Mouse (Mus musculus) forebrain, embryonic 16.5 days (tissue): ENCODE results near the gene Egln2. TPM values are rescaled to one million over a fixed set of nuclear protein-coding genes. Genes with fewer than 3 reads are reported as not detected.

Experiments used
- ATAC-seq: fragments of 200-750 bp; cut with Nextera tagmentation; 2 replicates; pipeline ENCODE4 v1.8.0; 2017; ENCODE audit warnings: mild to moderate bottlenecking, moderate library complexity
- H3K27ac ChIP-seq: fragments of 300-500 bp; sonication (generic); 2 replicates; pipeline ENCODE4 v1.5.1; 2014; ENCODE audit warnings: low read length, control low read depth
- H3K27me3 ChIP-seq: fragments of 300-500 bp; sonication (generic); replicated peaks from 2 replicates; pipeline ENCODE4 v1.6.1; 2014; ENCODE audit warnings: low read length; ENCODE audit not compliant: control insufficient read depth, insufficient read depth
- H3K36me3 ChIP-seq: fragments of 300-500 bp; sonication (generic); 2 replicates; pipeline ENCODE4 v1.6.1; 2014; ENCODE audit not compliant: control insufficient read depth, insufficient read depth
- H3K4me1 ChIP-seq: fragments of 300-500 bp; sonication (generic); replicated peaks from 2 replicates; pipeline ENCODE4 v1.6.1; 2014; ENCODE audit warnings: low read length; ENCODE audit not compliant: control insufficient read depth, insufficient read depth
- H3K4me2 ChIP-seq: fragments of 300-500 bp; sonication (generic); 2 replicates; pipeline ENCODE4 v1.6.1; 2014; ENCODE audit warnings: mild to moderate bottlenecking, low read length, control low read depth
- H3K4me3 ChIP-seq: fragments of 300-500 bp; sonication (generic); replicated peaks from 2 replicates; pipeline ENCODE4 v1.5.1; 2014; ENCODE audit warnings: mild to moderate bottlenecking, low read length, control low read depth
- H3K9ac ChIP-seq: fragments of 300-500 bp; sonication (generic); replicated peaks from 2 replicates; pipeline ENCODE4 v1.6.1; 2014; ENCODE audit warnings: low read depth, low read length, control low read depth
- H3K9me3 ChIP-seq: fragments of 300-500 bp; sonication (generic); 2 replicates; pipeline ENCODE4 v1.6.1; 2016; ENCODE audit warnings: low read length; ENCODE audit not compliant: control insufficient read depth
- WGBS: fragments of 180-500 bp; shearing (Covaris S2); extraction: QIAGEN DNeasy Blood & Tissue Kit; methylation state at CpG from one replicate; pipeline ENCODE4 v1.1.7; 2014; 5-methylcytosine and 5-hydroxymethylcytosine counted together
- polyA plus RNA-seq: library from polyadenylated mRNA; unstranded; fragments of >200 nt; fragmentation: Nextera tagmentation; extraction: Ambion mirVana; gene quantifications from 2 replicates; pipeline ENCODE4 v1.2.1, GENCODE M21; 2015

The Egln2 gene
- polyA plus RNA-seq, 1 experiment from 2014 or later, result 100 TPM

GRCm38 (mm10) chr7:27193731-27194130 lies 27.1 kb upstream of the Egln2 start:
- no peaks in the 10 kb centered on the region; the same call in 1 of the 2 replicates for H3K9me3 ChIP-seq
- H3K9ac ChIP-seq, result no peak overlapping the region
- H3K27ac ChIP-seq, result no peak overlapping the region
- peaks cover 22% of the 10 kb centered on the region for H3K4me1 ChIP-seq
- WGBS, result 88% methylated on average over 4 of the region's 4 CpGs
- H3K4me2 ChIP-seq, result peak overlapping the region; percentile 30
- peaks cover 43% of the 10 kb centered on the region for H3K36me3 ChIP-seq
- H3K27me3 ChIP-seq, result no peaks in the 10 kb centered on the region
- H3K4me3 ChIP-seq, result no peak overlapping the region
- ATAC-seq, result no peak

GRCm38 (mm10) chr7:27192434-27192833 lies 25.8 kb upstream of the Egln2 start:
- peaks cover 55% of the 10 kb centered on the region for H3K36me3 ChIP-seq
- WGBS, result 93% methylated on average over 5 of the region's 5 CpGs
- no peak overlapping the region for H3K27ac ChIP-seq
- H3K9me3 ChIP-seq, result no peaks in the 10 kb centered on the region; the same call in 1 of the 2 replicates
- H3K4me1 ChIP-seq, result peaks cover 22% of the 10 kb centered on the region
- ATAC-seq, result no peak
- no peaks in the 10 kb centered on the region for H3K27me3 ChIP-seq
- no peak overlapping the region for H3K9ac ChIP-seq
- no peak overlapping the region for H3K4me2 ChIP-seq
- H3K4me3 ChIP-seq, result no peak overlapping the region

DNA sequence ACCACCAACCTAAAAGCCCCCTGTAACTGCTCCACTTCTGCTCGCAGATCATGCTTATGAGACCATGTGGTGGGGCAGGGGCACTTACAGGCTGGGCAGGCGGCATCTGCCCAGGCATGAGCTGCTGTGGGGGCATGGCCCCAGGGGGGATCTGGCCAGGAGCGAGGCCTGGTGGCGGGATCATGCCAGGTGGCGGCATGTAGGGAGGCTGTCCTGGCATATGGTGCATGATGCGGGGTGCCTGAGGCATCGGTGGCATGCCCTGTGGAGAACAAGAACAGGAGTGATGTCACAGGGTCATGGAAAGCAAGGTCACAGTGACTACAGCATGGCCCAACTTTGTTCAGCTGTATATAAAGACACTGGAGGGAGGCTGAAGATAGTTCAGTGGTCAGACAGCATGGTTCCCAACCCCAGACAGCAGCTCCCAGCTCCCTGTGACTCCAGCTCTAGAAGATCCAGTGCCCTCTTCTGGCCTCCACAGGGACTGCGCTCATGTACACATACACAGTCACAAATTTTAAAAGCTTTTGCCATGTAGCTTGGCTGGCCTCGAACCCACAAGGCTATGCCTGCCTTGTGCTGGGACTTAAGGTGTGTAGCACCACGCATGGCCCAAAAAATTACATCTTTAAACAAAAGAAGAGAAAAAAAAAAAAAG lies 22.8 kb upstream of the Egln2 start:
- H3K4me3 ChIP-seq, result no peak overlapping the region
- no peak for ATAC-seq
- H3K27ac ChIP-seq, result no peak overlapping the region
- H3K9me3 ChIP-seq, result no peaks in the 10 kb centered on the region; the same call in 1 of the 2 replicates
- peaks cover 78% of the 10 kb centered on the region for H3K36me3 ChIP-seq
- H3K27me3 ChIP-seq, result no peaks in the 10 kb centered on the region
- H3K4me1 ChIP-seq, result peaks cover 17% of the 10 kb centered on the region
- WGBS, result 94% methylated on average over 10 of the region's 10 CpGs
- no peak overlapping the region for H3K9ac ChIP-seq
- no peak overlapping the region for H3K4me2 ChIP-seq

DNA sequence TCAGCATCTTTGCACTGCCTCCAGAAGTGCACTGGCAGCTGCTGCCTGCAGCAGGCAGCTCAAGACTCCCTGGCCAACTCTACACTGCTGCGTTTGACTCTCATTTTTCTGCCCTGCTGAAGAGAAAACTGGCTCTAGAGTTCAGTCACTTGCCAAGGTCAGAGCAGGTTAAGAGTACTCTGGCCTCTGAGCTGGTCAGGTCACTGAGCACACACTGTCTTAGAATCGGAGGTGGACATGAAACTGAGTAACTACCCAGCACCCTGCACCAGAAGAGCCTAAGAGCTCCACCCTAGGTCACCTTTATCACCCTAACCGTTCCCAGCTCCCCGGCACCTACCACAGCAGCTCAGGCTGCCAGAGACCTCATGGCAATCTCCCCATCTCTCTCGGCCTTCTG lies 19.4 kb upstream of the Egln2 start:
- H3K4me3 ChIP-seq, result no peak overlapping the region
- peaks cover 63% of the 10 kb centered on the region for H3K36me3 ChIP-seq
- H3K4me1 ChIP-seq, result no peaks in the 10 kb centered on the region
- H3K9me3 ChIP-seq, result no peaks in the 10 kb centered on the region; the same call in 1 of the 2 replicates
- no peak overlapping the region for H3K4me2 ChIP-seq
- no peak overlapping the region for H3K9ac ChIP-seq
- ATAC-seq, result no peak
- WGBS, result 95% methylated on average over 5 of the region's 5 CpGs
- H3K27me3 ChIP-seq, result no peaks in the 10 kb centered on the region
- H3K27ac ChIP-seq, result no peak overlapping the region

GRCm38 (mm10) chr7:27184964-27185363 lies 18.4 kb upstream of the Egln2 start:
- Histone ChIP-seq H3K4me2 (no peak overlapping the region), H3K27me3 (no peaks in the 10 kb centered on the region), H3K9ac (no peak overlapping the region), H3K36me3 (peaks cover 53% of the 10 kb centered on the region), H3K9me3 (no peaks in the 10 kb centered on the region; the same call in 1 of the 2 replicates), H3K4me1 (peaks cover 3% of the 10 kb centered on the region; the same call in 1 of the 2 replicates), H3K4me3 (no peak overlapping the region), H3K27ac (no peak overlapping the region)
- no peak for ATAC-seq
- WGBS, result 63% methylated on average over 3 of the region's 3 CpGs

GRCm38 (mm10) chr7:27182498-27182897 lies 15.9 kb upstream of the Egln2 start:
- no peak overlapping the region for H3K27ac ChIP-seq
- no peak for ATAC-seq
- no peak overlapping the region for H3K4me3 ChIP-seq
- 61% methylated on average over 1 of the region's 1 CpGs for WGBS
- H3K36me3 ChIP-seq, result peaks cover 29% of the 10 kb centered on the region
- peaks cover 11% of the 10 kb centered on the region for H3K4me1 ChIP-seq
- H3K4me2 ChIP-seq, result no peak overlapping the region
- H3K9me3 ChIP-seq, result no peaks in the 10 kb centered on the region
- no peak overlapping the region for H3K9ac ChIP-seq
- no peaks in the 10 kb centered on the region for H3K27me3 ChIP-seq

DNA sequence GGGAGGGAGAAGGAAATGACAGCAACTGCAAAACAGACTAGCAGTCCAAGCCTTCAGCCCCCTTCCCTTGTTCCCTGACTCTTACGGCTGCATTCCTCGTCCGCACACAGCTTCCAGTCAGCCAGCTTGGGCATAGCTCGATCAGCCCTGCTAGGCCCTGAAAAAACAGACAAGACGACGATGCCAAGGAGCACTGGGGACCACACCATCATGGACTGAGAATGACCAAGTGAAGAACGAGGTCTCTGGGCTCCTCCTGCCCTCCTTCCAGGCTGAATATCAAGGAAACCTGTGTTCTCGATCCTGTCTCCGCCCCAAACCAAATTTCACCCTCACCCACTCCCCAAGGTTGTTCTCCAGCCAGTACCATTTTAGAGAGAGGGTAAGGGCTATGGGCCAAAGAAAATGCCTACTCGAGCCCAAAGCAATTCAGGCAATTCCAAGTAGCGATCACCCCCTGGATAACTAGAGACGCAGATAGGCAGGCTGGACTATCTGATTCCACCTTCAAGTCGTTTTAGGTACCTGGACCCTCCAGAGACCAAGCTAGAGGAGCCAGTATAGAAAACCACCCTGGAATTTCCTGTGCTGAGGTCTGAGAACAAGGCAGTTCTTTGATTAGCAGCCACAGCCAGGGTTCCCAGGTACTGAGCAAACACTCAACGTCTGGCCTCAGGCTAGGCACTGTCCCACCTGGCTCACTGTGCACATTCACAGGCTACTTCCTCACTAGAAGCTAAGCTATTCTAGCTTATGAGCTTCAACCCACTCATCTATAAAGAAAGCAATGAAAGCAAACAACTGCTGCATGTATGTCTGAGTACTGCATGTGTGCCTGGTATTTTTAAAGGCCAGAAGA lies 14.5 kb upstream of the Egln2 start, which contains the start of the genes Gm21983 and Mia:
TSS of gene Gm21983 (minus strand) at position 250 of the 859 bp plus-strand sequence.
TSS of gene Mia (minus strand) at position 321 of the 859 bp plus-strand sequence.
- no peak within 1 kb of the TSS for H3K4me2 ChIP-seq
- H3K4me3 ChIP-seq, result no peak within 1 kb of the TSS
- H3K27me3 ChIP-seq, result no peaks in the 10 kb centered on the region
- H3K4me1 ChIP-seq, result peaks cover 11% of the 10 kb centered on the region
- ATAC-seq, result no peak
- H3K9me3 ChIP-seq, result no peaks in the 10 kb centered on the region
- 69% methylated on average over 14 of the region's 14 CpGs for WGBS
- 0 out of 2 replicates have a peak within 1 kb of the TSS, but pooled peaks have one; percentile 24 for H3K27ac ChIP-seq
- no peak within 1 kb of the TSS for H3K9ac ChIP-seq
- peaks cover 21% of the 10 kb centered on the region for H3K36me3 ChIP-seq

DNA sequence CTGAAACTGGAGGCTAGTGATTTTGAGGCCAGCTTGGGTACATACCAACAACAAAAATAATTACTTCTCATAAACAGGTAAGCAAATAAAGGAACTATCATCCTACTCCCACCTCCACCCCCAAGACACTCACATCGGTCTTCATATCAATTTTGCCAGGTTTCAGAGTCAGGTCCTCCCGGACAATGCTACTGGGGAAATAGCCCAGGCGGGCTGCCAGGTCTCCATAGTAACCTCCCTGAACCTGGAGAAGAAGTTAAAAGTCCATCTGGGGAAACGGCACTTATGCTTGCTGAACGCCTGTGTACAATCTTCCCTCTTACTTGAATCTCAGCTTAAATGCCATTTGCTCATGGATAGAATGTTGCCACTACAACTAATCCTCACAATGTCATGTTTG lies 13.4 kb upstream of the Egln2 start:
- Histone ChIP-seq H3K4me2 (no peak overlapping the region), H3K9me3 (no peaks in the 10 kb centered on the region), H3K4me3 (no peak overlapping the region), H3K9ac (no peak overlapping the region), H3K4me1 (peaks cover 11% of the 10 kb centered on the region), H3K36me3 (peaks cover 12% of the 10 kb centered on the region), H3K27ac (0 out of 2 replicates have a peak overlapping the region, but pooled peaks have one; percentile 24), H3K27me3 (no peaks in the 10 kb centered on the region)
- WGBS, result 44% methylated on average over 5 of the region's 5 CpGs
- ATAC-seq, result no peak

- 46% methylated on average over 16 of the region's 16 CpGs for WGBS
- H3K9ac ChIP-seq, result peak overlapping the region; percentile 52
Measured at GRCm38 (mm10) chr7:27179217-27179918, 12.8 kb upstream of the Egln2 start.

More at GRCm38 (mm10) chr7:27179217-27179918, 12.8 kb upstream of the Egln2 start:
- H3K4me3 ChIP-seq, result peak overlapping the region; percentile 68
- peak overlapping the region; percentile 75 for H3K27ac ChIP-seq
- H3K4me1 ChIP-seq, result peaks cover 11% of the 10 kb centered on the region
- peak overlapping the region; percentile 51 for H3K4me2 ChIP-seq
- H3K36me3 ChIP-seq, result peaks cover 6% of the 10 kb centered on the region; the same call in 1 of the 2 replicates
- H3K9me3 ChIP-seq, result no peaks in the 10 kb centered on the region
- no peak for ATAC-seq
- no peaks in the 10 kb centered on the region for H3K27me3 ChIP-seq
